Mouse (Mus musculus): ENCODE results near the gene Uap1l1. TPM values are rescaled to one million over a fixed set of nuclear protein-coding genes. Genes with fewer than 3 reads are reported as not detected.
"Not testable (repeated sequence)": the region's sequence is repeated elsewhere in the genome, so short reads cannot be mapped to it uniquely, and the experiment has no call there.

Gene Uap1l1
- polyA plus RNA-seq (2015; fragmentation: Nextera tagmentation; extraction: Ambion mirVana): 16.4 and 20.5 TPM in 2 replicates

DNA sequence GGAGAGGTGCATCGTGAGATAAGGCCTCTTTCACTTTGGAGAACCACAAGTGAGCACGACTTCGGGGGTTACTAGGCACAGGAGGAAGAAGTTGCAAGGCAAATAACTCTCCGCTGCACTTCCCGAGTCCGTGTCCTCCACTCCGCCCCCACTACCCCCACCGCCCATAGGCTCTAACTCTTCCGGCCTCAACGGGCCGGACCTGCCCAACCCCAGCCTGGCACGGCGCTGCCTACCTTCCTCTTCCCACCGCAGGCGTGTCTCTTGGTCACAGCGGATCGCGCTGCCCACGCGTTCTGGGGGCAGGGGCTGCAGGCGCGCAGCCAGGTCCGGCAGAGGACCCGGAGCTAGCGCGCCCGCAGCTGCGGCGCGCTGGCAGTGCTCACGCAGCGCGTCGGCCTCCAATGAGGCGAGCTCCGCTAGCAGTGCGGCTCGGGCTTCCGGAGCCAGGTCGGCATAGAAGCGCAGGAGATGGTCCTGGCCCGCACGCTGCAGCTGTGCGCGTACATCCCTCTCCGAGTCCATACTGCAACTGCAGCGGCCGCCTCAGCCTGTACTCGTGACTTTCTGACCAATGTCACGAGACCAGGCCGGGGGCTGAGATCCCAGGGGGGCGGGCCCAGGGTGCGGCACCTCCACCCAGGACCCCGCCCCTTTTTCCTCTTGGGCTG lies at the start of gene Uap1l1:
TSS of gene Uap1l1 (minus strand) at position 592 of the 671 bp plus-strand sequence.
- WGBS: under 1% methylated on average over 54 of the region's 54 CpGs
- Histone ChIP-seq H3K9me3 (no peaks in the 10 kb centered on the region), H3K4me2 (peak within 1 kb of the TSS; percentile 100), H3K27ac (peak within 1 kb of the TSS; percentile 24), H3K27me3 (peaks cover 17% of the 10 kb centered on the region), H3K4me1 (peaks cover 22% of the 10 kb centered on the region), H3K36me3 (no peaks in the 10 kb centered on the region), H3K9ac (peak within 1 kb of the TSS; percentile 75), H3K4me3 (peak within 1 kb of the TSS; percentile 73)
- ATAC-seq (ENCODE audit: borderline replicate concordance, extremely low read depth, low FRiP score, low TSS enrichment): peak; percentile 89

DNA sequence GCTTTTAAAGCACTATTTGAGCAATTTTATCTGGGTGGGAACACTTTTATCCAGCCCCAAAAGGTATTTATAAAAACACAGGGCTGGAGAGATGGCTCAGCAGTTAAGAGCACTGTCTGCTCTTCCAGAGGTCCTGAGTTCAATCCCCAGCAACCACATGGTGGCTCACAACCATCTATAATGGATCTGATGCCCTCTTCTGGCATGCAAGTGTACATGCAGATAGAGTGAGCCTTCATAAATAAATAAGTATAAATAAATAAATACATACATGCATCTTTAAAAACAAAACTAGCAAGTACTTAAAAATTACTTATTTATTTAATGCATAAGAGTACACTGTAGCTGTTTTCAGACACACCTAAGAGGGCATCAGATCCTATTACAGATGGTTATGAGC lies 48.0 kb upstream of the Uap1l1 start:
- not testable (repeated sequence) for H3K4me2 ChIP-seq; ATAC-seq (ENCODE audit: borderline replicate concordance, extremely low read depth, low FRiP score, low TSS enrichment); H3K9me3 ChIP-seq; H3K4me3 ChIP-seq; H3K4me1 ChIP-seq; H3K27ac ChIP-seq; H3K36me3 ChIP-seq; H3K9ac ChIP-seq; H3K27me3 ChIP-seq

DNA sequence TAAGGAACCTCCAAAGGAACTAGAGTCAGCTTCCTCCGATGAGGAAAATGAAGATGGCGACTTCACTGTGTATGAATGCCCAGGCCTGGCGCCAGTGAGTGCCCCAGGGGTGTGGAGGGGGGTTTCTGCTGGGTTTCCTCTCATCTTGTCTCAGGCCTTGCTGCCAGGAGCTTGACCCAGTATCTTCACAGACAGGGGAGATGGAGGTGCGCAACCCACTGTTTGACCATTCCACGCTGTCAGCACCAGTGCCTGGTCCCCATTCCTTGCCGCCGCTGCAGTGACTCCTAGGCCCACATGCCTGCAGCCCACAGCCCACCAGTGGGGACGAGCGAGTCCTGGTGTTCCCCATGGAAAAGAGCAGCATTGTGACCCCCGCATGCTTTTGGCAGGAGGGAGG lies 43.4 kb upstream of the Uap1l1 start:
- H3K27me3 ChIP-seq: peaks cover 19% of the 10 kb centered on the region
- no peak overlapping the region for H3K4me3 ChIP-seq
- WGBS: 74% methylated on average over 10 of the region's 10 CpGs
- no peak overlapping the region for H3K4me2 ChIP-seq
- no peak for ATAC-seq (ENCODE audit: borderline replicate concordance, extremely low read depth, low FRiP score, low TSS enrichment)
- no peaks in the 10 kb centered on the region for H3K36me3 ChIP-seq
- no peaks in the 10 kb centered on the region for H3K9me3 ChIP-seq
- H3K27ac ChIP-seq: no peak overlapping the region
- H3K9ac ChIP-seq: no peak overlapping the region
- no peaks in the 10 kb centered on the region for H3K4me1 ChIP-seq

DNA sequence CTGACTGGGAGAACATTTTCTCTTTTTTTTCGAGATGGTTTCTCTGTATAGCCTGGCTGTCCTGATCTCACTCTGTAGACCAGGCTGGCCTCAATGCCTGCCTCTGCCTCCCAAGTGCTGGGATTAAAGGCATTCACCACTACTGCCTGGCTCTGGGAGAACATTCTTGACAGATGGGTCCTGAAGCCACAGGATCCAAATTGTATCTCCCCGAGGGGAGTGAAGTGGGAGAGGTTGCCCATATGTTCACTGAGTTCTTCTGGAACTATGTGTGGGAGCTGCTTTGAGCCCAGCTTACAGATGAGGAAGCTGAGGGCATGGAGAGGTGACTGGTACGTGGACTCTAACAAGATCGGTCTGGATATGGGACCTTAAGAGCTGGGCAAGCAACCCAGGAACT lies 38.5 kb upstream of the Uap1l1 start:
- Histone ChIP-seq H3K4me3 (no peak overlapping the region), H3K9ac (no peak overlapping the region), H3K9me3 (no peaks in the 10 kb centered on the region), H3K4me2 (peak overlapping the region; percentile 79; the same call in 1 of the 2 replicates), H3K36me3 (no peaks in the 10 kb centered on the region), H3K27me3 (peaks cover 68% of the 10 kb centered on the region), H3K27ac (no peak overlapping the region), H3K4me1 (peaks cover 4% of the 10 kb centered on the region; the same call in 1 of the 2 replicates)
- no peak for ATAC-seq (ENCODE audit: borderline replicate concordance, extremely low read depth, low FRiP score, low TSS enrichment)
- WGBS: 79% methylated on average over 4 of the region's 4 CpGs

DNA sequence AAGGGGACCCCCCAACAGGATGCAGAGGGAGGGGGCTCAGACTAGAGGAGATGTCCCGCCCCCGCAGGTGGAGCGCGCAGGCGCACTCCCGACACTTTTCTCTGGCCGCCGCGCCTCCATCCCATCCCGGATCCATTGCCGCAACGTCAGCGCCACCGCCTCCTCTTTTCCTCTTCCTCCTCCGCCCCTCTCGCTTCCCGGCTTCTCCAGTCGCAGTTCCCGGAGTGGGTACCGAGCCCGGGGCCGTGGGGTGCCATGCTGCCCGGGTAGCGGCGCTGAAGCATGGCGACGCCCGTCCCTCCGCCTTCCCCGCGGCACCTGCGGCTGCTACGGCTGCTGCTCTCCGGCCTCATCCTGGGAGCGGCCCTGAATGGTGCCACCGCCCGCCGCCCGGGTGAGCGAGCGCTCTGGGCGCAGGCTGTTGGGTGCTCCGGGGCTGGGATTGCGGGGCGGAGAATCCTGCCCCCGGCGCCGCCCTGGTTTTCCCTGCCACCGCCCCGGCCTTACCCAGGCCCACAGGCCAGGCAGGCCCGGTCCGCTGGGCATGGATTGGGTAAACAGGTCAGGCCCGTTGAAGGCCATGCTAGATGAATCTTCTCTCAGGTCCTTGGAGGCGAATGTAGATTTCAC lies 37.6 kb upstream of the Uap1l1 start:
- Histone ChIP-seq H3K27ac (no peak overlapping the region), H3K9ac (peak overlapping the region; percentile 38), H3K4me1 (peaks cover 4% of the 10 kb centered on the region; the same call in 1 of the 2 replicates), H3K27me3 (peaks cover 76% of the 10 kb centered on the region), H3K4me2 (peak overlapping the region; percentile 79), H3K36me3 (no peaks in the 10 kb centered on the region), H3K9me3 (no peaks in the 10 kb centered on the region), H3K4me3 (peak overlapping the region; percentile 54)
- 2% methylated on average over 51 of the region's 54 CpGs for WGBS
- peak; percentile 43; the same call in 1 of the 2 replicates for ATAC-seq (ENCODE audit: borderline replicate concordance, extremely low read depth, low FRiP score, low TSS enrichment)

DNA sequence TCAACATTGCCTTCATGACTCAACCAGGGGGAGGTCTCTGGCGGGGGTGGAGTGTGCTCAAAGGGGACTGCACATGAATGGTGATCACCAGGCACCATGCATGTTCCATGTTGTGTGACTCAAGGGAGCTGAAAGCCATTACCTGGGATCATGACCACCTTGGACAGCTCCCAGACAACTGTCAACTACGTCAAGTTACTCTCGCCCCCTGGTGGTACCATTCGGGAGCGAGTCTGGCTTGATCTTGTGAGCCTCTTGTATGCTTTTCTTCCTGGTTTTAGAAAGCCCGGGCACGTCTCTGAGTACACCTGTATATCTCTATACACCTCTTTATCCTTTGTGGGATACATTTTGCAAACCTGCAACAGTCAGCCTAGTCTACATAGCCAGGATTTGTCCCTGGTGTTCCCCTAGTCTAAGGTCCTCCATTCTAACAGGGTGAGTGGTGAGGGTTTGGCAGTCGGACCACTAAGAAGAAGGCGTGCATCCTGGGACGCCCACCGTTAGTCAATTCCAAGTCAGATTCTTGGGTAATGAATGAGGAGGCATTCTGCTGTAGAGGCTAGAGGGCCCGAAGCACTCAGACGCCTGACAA lies 37.0 kb upstream of the Uap1l1 start:
- Histone ChIP-seq H3K4me2 (peak overlapping the region; percentile 79), H3K27ac (no peak overlapping the region), H3K36me3 (no peaks in the 10 kb centered on the region), H3K4me1 (peaks cover 4% of the 10 kb centered on the region; the same call in 1 of the 2 replicates), H3K4me3 (peak overlapping the region; percentile 54), H3K27me3 (peaks cover 82% of the 10 kb centered on the region), H3K9me3 (no peaks in the 10 kb centered on the region), H3K9ac (peak overlapping the region; percentile 38; the same call in 1 of the 2 replicates)
- ATAC-seq (ENCODE audit: borderline replicate concordance, extremely low read depth, low FRiP score, low TSS enrichment): no peak
- WGBS: 1% methylated on average over 13 of the region's 13 CpGs

DNA sequence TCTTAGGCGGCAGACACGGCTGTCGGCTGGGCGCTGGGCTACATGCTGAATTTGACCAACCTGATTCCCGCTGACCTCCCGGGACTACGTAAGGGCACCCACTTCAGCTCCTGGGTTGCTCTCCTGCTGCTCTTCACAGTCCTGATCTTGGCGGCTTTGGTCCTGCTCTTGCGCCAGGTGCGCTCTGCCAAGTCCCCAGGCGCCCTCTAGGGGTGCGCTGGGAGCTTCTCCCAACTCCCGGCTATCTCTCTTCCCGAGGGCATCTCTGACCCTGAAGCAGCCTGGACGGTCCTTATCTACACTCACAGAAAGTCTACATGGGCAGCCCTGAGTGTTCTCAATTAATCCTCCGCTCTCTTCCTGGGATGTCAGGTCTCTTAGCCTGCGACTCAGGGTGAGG lies 35.3 kb upstream of the Uap1l1 start:
- Histone ChIP-seq H3K27ac (no peak overlapping the region), H3K9ac (no peak overlapping the region), H3K9me3 (no peaks in the 10 kb centered on the region), H3K36me3 (no peaks in the 10 kb centered on the region), H3K27me3 (peaks cover 90% of the 10 kb centered on the region), H3K4me2 (peak overlapping the region; percentile 26), H3K4me3 (no peak overlapping the region), H3K4me1 (peaks cover 12% of the 10 kb centered on the region)
- 3% methylated on average over 17 of the region's 17 CpGs for WGBS
- no peak for ATAC-seq (ENCODE audit: borderline replicate concordance, extremely low read depth, low FRiP score, low TSS enrichment)

DNA sequence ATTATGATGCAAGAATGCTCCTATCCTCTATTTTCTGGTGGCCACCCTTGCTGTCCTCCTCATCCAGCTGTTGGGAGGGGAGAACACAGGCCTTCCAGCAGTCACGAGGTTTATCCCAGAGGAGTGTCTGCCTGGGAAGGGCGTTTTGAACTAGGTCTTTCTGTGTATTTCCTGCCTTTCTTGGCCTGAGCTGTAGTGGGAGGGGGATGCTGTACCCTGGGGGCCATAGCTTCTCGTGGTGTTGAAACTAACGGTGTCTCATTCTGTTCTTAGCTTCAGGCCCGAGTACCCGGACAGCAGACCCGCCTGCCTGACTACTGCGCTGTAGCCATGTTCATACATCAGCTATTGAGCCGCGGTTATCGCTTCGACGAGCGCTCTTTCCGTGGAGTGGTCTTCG lies 34.8 kb upstream of the Uap1l1 start:
- H3K4me3 ChIP-seq: no peak overlapping the region

DNA sequence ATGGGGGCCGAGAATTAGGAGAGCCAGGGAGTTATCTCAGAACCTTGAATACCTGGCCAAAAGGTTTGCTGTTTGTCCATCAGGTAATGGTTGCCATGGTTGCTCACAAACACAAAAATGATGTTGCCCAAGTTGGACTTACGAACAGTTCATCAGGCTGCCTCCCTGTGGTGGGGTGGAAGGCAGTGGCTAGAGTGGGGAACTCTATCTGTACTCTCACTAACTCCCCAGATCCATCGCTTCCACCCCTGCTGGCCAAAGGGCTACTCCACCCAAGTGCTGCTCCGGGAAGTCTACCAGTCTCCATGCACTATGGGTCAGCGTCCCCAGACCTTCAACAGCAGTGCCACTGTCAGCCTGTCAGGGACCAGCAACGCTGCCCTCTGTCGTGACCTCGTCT lies 33.6 kb upstream of the Uap1l1 start, which contains the start of gene Npdc1:
TSS of gene Npdc1 (plus strand) at position 301 of the 400 bp plus-strand sequence.
- 55% methylated on average over 8 of the region's 8 CpGs for WGBS
- no peak within 1 kb of the TSS for H3K4me2 ChIP-seq
- H3K27me3 ChIP-seq: peaks cover 96% of the 10 kb centered on the region
- no peaks in the 10 kb centered on the region for H3K9me3 ChIP-seq
- peaks cover 23% of the 10 kb centered on the region for H3K4me1 ChIP-seq
- H3K36me3 ChIP-seq: no peaks in the 10 kb centered on the region
- H3K9ac ChIP-seq: no peak within 1 kb of the TSS
- no peak within 1 kb of the TSS for H3K4me3 ChIP-seq
- no peak within 1 kb of the TSS for H3K27ac ChIP-seq
- ATAC-seq (ENCODE audit: borderline replicate concordance, extremely low read depth, low FRiP score, low TSS enrichment): no peak

More for the DNA sequence above, 34.8 kb upstream of the Uap1l1 start:
- WGBS: 18% methylated on average over 16 of the region's 16 CpGs
- H3K9ac ChIP-seq: no peak overlapping the region
- peak overlapping the region; percentile 26 for H3K4me2 ChIP-seq
- peaks cover 16% of the 10 kb centered on the region for H3K4me1 ChIP-seq
- H3K27me3 ChIP-seq: peaks cover 93% of the 10 kb centered on the region
- H3K9me3 ChIP-seq: no peaks in the 10 kb centered on the region
- no peak for ATAC-seq (ENCODE audit: borderline replicate concordance, extremely low read depth, low FRiP score, low TSS enrichment)
- H3K27ac ChIP-seq: no peak overlapping the region
- H3K36me3 ChIP-seq: no peaks in the 10 kb centered on the region

DNA sequence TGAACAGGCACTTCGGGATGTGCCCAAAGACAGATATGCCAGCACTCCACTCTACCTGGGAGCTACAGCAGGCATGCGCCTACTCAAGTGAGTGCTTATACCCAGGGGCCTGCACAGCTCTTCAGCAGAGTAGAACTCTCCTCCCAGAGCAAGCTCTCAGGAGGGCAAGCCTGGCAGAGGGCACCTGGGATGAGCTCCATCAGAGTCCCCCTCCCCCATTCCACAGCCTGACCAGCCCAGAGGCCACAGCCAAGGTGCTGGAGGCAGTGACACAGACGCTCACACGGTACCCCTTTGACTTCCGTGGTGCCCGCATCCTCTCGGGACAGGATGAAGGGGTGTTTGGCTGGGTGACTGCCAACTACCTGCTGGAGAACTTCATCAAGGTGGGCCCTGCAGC lies 32.6 kb upstream of the Uap1l1 start:
- Histone ChIP-seq H3K4me3 (no peak overlapping the region), H3K4me2 (no peak overlapping the region), H3K27me3 (peaks cover 86% of the 10 kb centered on the region), H3K4me1 (peaks cover 20% of the 10 kb centered on the region), H3K9ac (no peak overlapping the region), H3K27ac (no peak overlapping the region), H3K9me3 (no peaks in the 10 kb centered on the region), H3K36me3 (no peaks in the 10 kb centered on the region)
- 87% methylated on average over 7 of the region's 7 CpGs for WGBS
- ATAC-seq (ENCODE audit: borderline replicate concordance, extremely low read depth, low FRiP score, low TSS enrichment): no peak

DNA sequence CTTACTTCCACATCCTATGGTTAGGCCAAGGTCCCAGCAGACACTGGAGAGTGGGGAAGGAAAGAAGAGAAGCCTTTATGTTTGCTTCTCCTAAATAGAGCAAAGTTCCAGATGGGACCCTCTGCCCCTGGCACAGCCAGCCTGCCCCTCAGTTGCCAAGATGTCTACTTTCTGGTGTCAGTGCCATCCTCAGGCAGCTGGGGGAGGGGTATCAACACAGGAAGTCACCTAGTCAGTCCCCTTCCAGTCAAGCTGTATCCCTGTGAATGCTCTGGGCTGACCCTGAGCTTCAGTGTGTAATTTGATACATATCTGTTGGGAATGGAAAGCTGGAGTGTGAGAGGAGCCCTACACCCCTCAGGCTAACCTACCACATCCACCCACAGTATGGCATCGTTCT lies 31.5 kb upstream of the Uap1l1 start:
- ATAC-seq (ENCODE audit: borderline replicate concordance, extremely low read depth, low FRiP score, low TSS enrichment): no peak
- H3K27me3 ChIP-seq: peaks cover 76% of the 10 kb centered on the region

DNA sequence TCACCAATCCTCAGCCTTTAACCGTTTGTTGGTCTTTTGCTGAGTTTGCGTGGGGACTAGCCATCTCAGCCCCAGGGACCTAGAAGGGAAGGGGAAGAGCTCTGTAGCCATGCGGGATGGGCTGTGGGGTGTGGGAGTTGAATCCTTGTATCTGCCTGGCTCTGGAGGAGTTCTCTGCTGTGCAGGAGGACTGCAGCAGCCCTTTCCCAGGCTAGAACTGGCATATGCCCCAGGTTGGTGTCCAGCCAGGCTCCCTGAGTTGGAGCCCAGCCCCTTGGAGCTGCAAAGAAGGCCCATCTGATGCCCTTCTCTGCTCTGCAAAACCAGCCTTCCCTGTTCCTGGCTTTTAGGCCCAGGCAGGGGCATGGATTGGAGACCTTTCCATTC lies 31.1 kb upstream of the Uap1l1 start:
- peak overlapping the region; percentile 78 for H3K4me2 ChIP-seq
- no peaks in the 10 kb centered on the region for H3K9me3 ChIP-seq
- H3K9ac ChIP-seq: 0 out of 2 replicates have a peak overlapping the region, but pooled peaks have one; percentile 11
- WGBS: 31% methylated on average over 3 of the region's 3 CpGs
- peaks cover 71% of the 10 kb centered on the region for H3K27me3 ChIP-seq
- ATAC-seq (ENCODE audit: borderline replicate concordance, extremely low read depth, low FRiP score, low TSS enrichment): no peak
- H3K36me3 ChIP-seq: no peaks in the 10 kb centered on the region
- H3K4me3 ChIP-seq: peak overlapping the region; percentile 40
- no peak overlapping the region for H3K27ac ChIP-seq
- peaks cover 19% of the 10 kb centered on the region for H3K4me1 ChIP-seq

More for the DNA sequence above, 31.5 kb upstream of the Uap1l1 start:
- Histone ChIP-seq H3K27ac (no peak overlapping the region), H3K9ac (no peak overlapping the region), H3K36me3 (no peaks in the 10 kb centered on the region), H3K4me1 (peaks cover 19% of the 10 kb centered on the region), H3K4me2 (no peak overlapping the region), H3K9me3 (no peaks in the 10 kb centered on the region), H3K4me3 (no peak overlapping the region)
- WGBS: 26% methylated on average over 1 of the region's 1 CpGs

Measured in lung, embryonic 15.5 days (tissue).